Mouse (Mus musculus) lung, postnatal 0 days (tissue): ENCODE data around the gene Gopc.

ENCODE experiments used
- CTCF ChIP-seq: IDR thresholded peaks from 2 replicates; pipeline ENCODE4 v1.5.1; 2016; ENCODE audit warnings: antibody characterized with exemption, mild to moderate bottlenecking
- EP300 ChIP-seq: IDR thresholded peaks from 2 replicates; pipeline ENCODE4 v1.6.1; 2016; ENCODE audit warnings: antibody characterized with exemption, mild to moderate bottlenecking, control low read depth

DNA sequence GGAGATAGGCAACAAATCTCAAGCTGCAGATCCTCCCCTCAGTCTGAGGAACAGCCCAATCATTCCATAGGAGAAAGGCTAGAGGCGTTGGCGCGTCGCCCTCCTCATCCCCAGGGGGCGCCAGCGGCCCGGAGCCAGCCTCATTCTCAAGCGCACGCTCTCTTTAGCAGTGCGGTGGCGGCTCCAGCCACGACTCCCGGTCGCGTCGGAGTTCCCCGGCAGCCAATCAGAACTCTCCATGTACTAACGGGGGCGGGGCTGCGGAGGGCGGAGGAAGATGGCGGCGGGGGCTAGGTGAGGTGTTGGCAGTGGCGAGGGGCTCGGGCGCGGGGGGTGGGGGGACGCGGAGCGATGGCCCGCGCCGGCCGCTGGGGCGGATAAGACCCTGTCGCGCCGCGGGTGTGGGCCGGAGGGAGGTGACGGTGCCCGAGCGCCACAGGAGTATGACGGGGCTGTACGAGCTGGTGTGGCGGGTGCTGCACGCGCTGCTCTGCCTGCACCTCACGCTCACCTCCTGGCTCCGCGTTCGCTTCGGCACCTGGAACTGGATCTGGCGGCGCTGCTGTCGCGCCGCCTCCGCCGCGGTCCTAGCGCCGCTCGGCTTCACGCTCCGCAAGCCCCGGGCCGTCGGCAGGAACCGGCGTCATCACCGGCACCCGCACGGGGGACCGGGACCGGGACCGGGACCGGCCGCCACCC lies 35.5 kb upstream of the Gopc start, which contains the start of gene Nus1:
- no peak for TF ChIP-seq EP300
- TF ChIP-seq CTCF, result peak; percentile 94
